Mouse (Mus musculus): Measurements from ENCODE around the gene Rtp1. TPM values are rescaled to one million over a fixed set of nuclear protein-coding genes. Genes with fewer than 3 reads are reported as not detected.

The Rtp1 gene
- not detected for polyA plus RNA-seq (2021)

GRCm38 (mm10) chr16:23428647-23429319 lies at the start of gene Rtp1:
TSS of gene Rtp1 (plus strand) at chr16:23429133.
- DNase-seq (ENCODE audit: low read depth, low spot score) (no peak), ATAC-seq (no peak)
- H3K27me3 ChIP-seq: no peaks in the 10 kb centered on the region
- POLR2A ChIA-PET: no interaction called here
- in situ Hi-C loops (cut with MboI; ENCODE audit: low pct_unique_long_range_greater_than_20kb): no loop called here
- no peak for TF ChIP-seq CTCF (IDR thresholded peaks at IDR 0.05)
- CTCF ChIA-PET: no interaction called here

GRCm38 (mm10) chr16:23379536-23380230 lies 49.2 kb upstream of the Rtp1 start:
- ChIA-PET POLR2A (no interaction called here), CTCF (interaction anchor here (1.0 to 1.2 kb wide), 2 partner anchors 12 to 38 kb away, joined by 3 read pairs; no protein-coding TSS in a partner anchor)
- ATAC-seq (no peak), DNase-seq (ENCODE audit: low read depth, low spot score) (no peak)
- in situ Hi-C loops (cut with MboI; ENCODE audit: low pct_unique_long_range_greater_than_20kb): no loop called here
- H3K27me3 ChIP-seq: no peaks in the 10 kb centered on the region
- TF ChIP-seq CTCF (IDR thresholded peaks at IDR 0.05): no peak

- H3K27me3 ChIP-seq: no peaks in the 10 kb centered on the region
- DNase-seq (ENCODE audit: low read depth, low spot score): no peak
- ATAC-seq: no peak
- ChIA-PET CTCF (no interaction called here), POLR2A (no interaction called here)
- in situ Hi-C loops (cut with MboI; ENCODE audit: low pct_unique_long_range_greater_than_20kb): no loop called here
- TF ChIP-seq CTCF (IDR thresholded peaks at IDR 0.05): no peak
Measured at GRCm38 (mm10) chr16:23384304-23384703, 44.6 kb upstream of the Rtp1 start.

GRCm38 (mm10) chr16:23397931-23398330 lies 31.0 kb upstream of the Rtp1 start:
- no peak for ATAC-seq
- CTCF ChIA-PET: no interaction called here
- no peak for TF ChIP-seq CTCF (IDR thresholded peaks at IDR 0.05)
- POLR2A ChIA-PET: no interaction called here
- H3K27me3 ChIP-seq: no peaks in the 10 kb centered on the region
- DNase-seq (ENCODE audit: low read depth, low spot score): no peak
- in situ Hi-C loops (cut with MboI; ENCODE audit: low pct_unique_long_range_greater_than_20kb): no loop called here

GRCm38 (mm10) chr16:23401463-23401862 lies 27.5 kb upstream of the Rtp1 start:
- ChIA-PET POLR2A (no interaction called here), CTCF (interaction anchor here (1.6 to 2.4 kb wide), 3 partner anchors 70 to 250 kb away, joined by 3 to 9 read pairs (median 4); no protein-coding TSS in a partner anchor)
- DNase-seq (ENCODE audit: low read depth, low spot score) (no peak), ATAC-seq (no peak)
- no peak for TF ChIP-seq CTCF (IDR thresholded peaks at IDR 0.05)
- in situ Hi-C loops (cut with MboI; ENCODE audit: low pct_unique_long_range_greater_than_20kb): loop anchor here (5.0 kb wide), 2 partner anchors 174 to 249 kb away; no protein-coding TSS in a partner anchor
- no peaks in the 10 kb centered on the region for H3K27me3 ChIP-seq

GRCm38 (mm10) chr16:23401959-23402358 lies 27.0 kb upstream of the Rtp1 start:
- TF ChIP-seq CTCF (IDR thresholded peaks at IDR 0.05): no peak
- ChIA-PET POLR2A (no interaction called here), CTCF (interaction anchor here (1.6 to 2.4 kb wide), 3 partner anchors 70 to 250 kb away, joined by 3 to 9 read pairs (median 5); no protein-coding TSS in a partner anchor)
- H3K27me3 ChIP-seq: no peaks in the 10 kb centered on the region
- ATAC-seq: no peak
- DNase-seq (ENCODE audit: low read depth, low spot score): no peak
- in situ Hi-C loops (cut with MboI; ENCODE audit: low pct_unique_long_range_greater_than_20kb): loop anchor here (5.0 kb wide), 2 partner anchors 175 to 250 kb away; no protein-coding TSS in a partner anchor

GRCm38 (mm10) chr16:23403008-23403755 lies 25.8 kb upstream of the Rtp1 start:
- ATAC-seq: peak; percentile 93
- peak; percentile 77 for TF ChIP-seq CTCF (IDR thresholded peaks at IDR 0.05)
- in situ Hi-C loops (cut with MboI; ENCODE audit: low pct_unique_long_range_greater_than_20kb): loop anchor here (5.0 kb wide), 2 partner anchors 176 to 251 kb away; no protein-coding TSS in a partner anchor
- CTCF ChIA-PET: interaction anchor here (0.6 to 2.4 kb wide), 17 partner anchors 21 to 276 kb away, joined by 3 to 9 read pairs (median 4); partner anchors contain the start of genes Rfc4 and St6gal1
- peak; percentile 87 for DNase-seq (ENCODE audit: low read depth, low spot score)
- POLR2A ChIA-PET: no interaction called here
- no peaks in the 10 kb centered on the region for H3K27me3 ChIP-seq

GRCm38 (mm10) chr16:23412930-23413329 lies 16.0 kb upstream of the Rtp1 start:
- CTCF ChIA-PET: no interaction called here
- POLR2A ChIA-PET: no interaction called here
- ATAC-seq (no peak), DNase-seq (ENCODE audit: low read depth, low spot score) (no peak)
- no peak for TF ChIP-seq CTCF (IDR thresholded peaks at IDR 0.05)
- in situ Hi-C loops (cut with MboI; ENCODE audit: low pct_unique_long_range_greater_than_20kb): no loop called here
- H3K27me3 ChIP-seq: no peaks in the 10 kb centered on the region

GRCm38 (mm10) chr16:23416261-23416656 lies 12.7 kb upstream of the Rtp1 start:
- ChIA-PET POLR2A (no interaction called here), CTCF (no interaction called here)
- TF ChIP-seq CTCF (IDR thresholded peaks at IDR 0.05): no peak
- DNase-seq (ENCODE audit: low read depth, low spot score): no peak
- ATAC-seq: no peak
- H3K27me3 ChIP-seq: no peaks in the 10 kb centered on the region
- in situ Hi-C loops (cut with MboI; ENCODE audit: low pct_unique_long_range_greater_than_20kb): no loop called here

GRCm38 (mm10) chr16:23416657-23417293 lies 12.2 kb upstream of the Rtp1 start:
- DNase-seq (ENCODE audit: low read depth, low spot score): no peak
- in situ Hi-C loops (cut with MboI; ENCODE audit: low pct_unique_long_range_greater_than_20kb): no loop called here
- CTCF ChIA-PET: no interaction called here

More at GRCm38 (mm10) chr16:23416657-23417293, 12.2 kb upstream of the Rtp1 start:
- TF ChIP-seq CTCF (IDR thresholded peaks at IDR 0.05): no peak
- POLR2A ChIA-PET: no interaction called here
- no peak for ATAC-seq
- H3K27me3 ChIP-seq: no peaks in the 10 kb centered on the region

Measured in Patski (cell line).